Mouse (Mus musculus): ENCODE measurements around the gene Pjvk.
"Not testable (repeated sequence)": the region's sequence is repeated elsewhere in the genome, so short reads cannot be mapped to it uniquely, and the experiment has no call there.

Gene Pjvk

DNA sequence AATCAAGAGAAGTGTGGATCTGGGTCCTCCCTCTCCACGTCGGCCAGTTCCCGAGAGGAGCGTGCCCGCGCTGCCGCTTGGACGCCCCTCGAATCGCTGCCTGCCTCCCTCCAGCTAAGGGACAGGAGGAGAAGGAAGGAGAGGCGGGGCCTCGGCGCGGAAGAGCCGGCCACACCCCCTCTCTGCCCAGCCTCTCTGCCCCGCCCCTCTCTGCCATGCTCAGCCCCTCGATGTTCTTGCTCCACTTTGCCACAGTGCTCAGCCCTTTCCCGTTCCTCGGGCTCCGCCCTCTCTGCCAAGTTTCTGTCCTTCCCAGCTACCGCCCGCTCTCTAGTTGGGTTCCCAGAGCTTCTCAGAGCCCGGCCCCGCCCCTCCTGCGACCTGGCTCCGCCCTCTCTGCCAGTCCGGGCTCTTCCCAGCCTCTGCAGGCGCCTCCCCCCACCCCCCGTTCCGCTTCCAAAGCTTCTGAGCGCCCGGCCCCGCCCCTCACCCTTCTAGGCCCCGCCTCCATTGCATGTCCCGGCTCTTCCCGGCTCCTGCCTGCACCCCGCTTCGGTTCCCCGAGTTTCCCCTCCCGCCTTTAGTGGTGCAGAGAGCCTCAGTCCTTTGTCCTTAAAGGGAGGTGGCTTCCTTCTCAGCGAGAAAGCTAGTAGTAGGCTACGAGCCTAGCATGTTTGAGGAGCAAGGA lies at the start of gene Pjvk, which contains the start of gene Prkra:
TSS of gene Pjvk (plus strand) at position 594 of the 688 bp plus-strand sequence.
TSS of gene Prkra (minus strand) at position 133 of the 688 bp plus-strand sequence.
- peak; percentile 99 for DNase-seq (ENCODE audit: inconsistent age in 2 of 2, low spot score in 1 of 2)

DNA sequence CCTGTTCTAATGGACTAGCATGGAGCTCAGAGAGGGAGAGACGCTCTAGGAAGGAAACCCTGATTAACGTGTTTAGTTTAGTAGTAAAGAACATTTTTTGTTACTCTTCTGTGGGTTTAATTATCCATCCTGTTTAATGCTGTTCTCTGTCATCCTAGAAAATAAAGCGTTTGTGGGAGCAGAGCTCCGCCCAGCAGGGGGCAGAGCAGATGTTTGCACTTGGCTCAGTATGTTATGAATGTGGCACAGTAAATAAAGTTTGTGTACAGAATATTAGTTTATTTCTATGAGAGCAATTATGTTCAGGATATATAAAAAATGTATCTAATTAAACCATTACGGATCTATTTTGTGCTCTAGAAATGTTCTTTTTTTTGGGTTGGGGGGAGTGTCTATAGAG lies 49.1 kb upstream of the Pjvk start:
- peak in 1 of 2 experiments; percentile 41 for DNase-seq (ENCODE audit: inconsistent age in 2 of 2, low spot score in 1 of 2)

DNA sequence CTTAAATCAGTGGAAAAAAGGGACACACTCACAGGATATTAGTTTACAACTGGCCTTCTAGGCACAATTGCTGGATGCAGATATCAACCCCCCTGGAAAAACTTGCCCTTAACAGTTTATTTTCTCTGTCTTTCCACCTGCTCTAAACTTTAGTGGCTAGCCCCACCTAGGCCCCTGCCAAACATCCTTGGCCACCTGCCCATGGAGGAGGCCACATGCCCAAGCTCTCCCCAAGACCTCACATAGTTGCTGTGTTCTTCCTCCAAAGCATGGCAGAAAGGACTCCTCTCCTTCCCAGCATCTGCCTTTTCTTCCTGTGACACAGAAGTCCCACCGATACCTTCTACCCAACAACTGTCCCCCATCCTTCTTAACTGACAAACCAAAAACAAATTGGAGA lies 46.0 kb upstream of the Pjvk start:
- no peak for DNase-seq (ENCODE audit: inconsistent age in 2 of 2, low spot score in 1 of 2)

DNA sequence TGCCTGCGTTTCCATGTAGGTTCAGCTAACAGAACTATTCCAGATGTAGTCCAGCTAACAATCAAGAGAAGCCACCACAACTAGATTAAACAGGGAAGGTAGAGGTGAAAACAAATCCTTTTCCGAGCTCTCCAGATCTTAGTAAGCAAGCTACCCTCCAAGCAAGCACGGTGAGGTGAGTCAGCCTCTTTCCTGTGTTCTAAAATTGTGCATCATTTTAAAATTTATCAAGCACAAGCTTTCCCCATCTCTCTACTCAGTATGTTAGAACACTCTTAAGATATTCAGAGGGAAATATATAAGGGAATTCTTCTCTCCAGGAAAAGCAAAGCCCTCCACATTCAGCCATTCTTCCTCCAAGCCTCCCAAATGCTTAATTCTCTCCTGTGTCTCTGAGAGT lies 41.6 kb upstream of the Pjvk start:
- DNase-seq (ENCODE audit: inconsistent age in 2 of 2, low spot score in 1 of 2) = no peak

DNA sequence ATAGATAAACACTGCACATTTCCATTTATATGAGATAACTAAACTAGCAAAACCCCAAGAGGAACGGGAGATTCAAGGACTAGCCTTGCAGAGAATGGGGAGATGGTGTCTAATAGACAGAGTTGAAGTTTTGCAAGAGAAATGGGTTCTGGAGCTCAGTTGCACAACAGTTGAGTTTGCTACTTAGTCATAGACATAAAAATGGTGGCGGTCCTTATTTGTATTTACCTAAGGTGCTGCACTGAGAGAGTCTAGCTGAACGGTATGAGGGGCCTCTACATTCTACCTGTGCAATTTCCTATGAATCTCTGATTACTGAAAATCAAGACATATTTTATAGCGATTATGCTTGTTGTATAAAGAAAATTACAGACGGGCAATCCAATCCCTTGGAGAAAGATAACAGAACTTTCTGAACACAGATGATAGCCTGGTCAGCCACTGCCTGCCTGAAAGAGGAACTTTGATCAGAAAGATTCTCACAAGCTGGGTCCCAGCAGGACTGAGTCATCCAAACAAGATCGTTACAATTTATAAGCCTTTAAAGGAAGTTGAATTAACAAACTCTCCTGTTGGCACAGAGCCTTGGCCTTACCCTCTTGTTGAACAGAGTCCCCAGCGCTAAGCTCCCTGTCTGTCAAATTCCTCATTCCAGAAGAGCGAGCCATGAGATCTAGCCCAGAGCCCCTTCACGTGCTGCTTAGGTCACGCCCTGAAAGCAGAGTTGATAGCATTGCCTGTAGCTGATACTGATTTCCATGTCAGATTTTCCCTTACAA lies 37.8 kb upstream of the Pjvk start:
- DNase-seq (ENCODE audit: inconsistent age in 2 of 2, low spot score in 1 of 2) = peak in 1 of 2 experiments; percentile 56

DNA sequence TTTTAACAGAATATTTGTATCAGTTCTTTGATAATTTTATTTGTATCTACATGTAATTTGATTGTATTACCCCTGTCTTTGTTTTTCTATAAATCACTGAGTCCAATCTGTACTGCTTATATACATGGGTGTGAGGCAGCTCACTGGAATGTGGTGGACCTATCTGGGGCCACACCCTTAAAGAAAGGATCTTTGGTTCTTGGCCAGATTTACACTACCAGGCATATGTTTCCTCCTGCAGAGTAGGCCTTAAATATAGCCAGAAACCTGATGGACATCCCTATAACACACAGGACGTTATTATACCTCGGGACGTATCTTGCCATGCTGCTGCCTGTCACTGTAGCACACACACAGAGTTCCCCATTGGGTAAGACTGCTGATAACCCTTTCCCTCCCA lies 36.3 kb upstream of the Pjvk start:
- no peak for DNase-seq (ENCODE audit: inconsistent age in 2 of 2, low spot score in 1 of 2)

DNA sequence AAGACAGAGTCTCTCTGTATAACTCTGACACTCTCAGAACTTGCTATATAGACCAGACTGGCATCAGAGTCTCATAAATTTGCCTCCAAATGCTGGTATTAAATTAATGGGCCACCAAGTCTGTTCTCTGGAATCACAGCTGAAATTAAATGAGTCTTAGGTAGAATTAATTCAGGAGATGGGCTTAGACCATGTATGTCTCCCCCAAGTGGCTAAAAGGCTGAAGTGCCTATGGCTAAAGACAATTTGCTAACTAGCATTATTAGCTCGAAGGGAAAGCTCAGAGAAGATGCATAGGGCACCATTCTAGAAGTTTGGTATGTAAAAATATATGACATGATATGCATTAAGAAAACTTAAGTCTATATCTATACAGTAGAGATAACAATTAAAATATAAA lies 30.2 kb upstream of the Pjvk start:
- DNase-seq (ENCODE audit: inconsistent age in 2 of 2, low spot score in 1 of 2) = peak; percentile 18 to 75

DNA sequence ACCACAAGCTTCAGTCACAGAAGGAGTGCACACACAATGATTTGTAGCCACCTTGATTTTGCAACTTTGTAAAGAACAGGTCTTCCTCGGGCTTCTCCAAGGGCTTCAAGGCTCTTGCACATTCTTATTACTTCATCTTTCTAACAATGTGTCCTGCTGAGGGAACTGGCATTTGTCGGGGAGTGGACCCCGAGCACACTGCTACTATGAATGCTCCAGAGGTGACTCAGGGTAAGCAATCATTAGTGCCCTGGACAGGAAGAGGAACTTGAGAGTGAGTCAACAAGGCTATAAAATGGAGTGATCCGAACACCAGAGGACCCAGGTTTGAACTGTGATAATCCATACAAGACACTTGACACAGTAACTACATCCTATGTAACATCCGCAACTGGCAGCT lies 28.1 kb upstream of the Pjvk start:
- DNase-seq (ENCODE audit: inconsistent age in 2 of 2, low spot score in 1 of 2) = no peak

DNA sequence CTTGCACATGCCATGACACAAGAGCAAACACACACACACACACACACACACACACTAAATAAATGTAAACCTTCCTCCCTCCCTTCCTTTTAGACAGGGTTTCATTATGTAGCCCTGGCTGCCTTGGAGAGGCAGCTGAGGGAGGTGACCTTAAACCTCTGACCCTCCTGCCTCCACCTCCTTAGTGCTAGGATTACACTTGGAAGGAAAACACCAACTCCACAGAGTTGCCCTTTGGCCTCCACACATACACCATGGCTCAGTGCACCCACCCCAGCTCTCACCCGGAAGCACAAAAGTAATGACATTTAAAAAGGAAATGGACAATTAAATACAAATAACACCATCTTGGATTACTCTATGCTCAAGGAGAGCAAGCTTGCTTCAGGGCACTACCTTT lies 26.6 kb upstream of the Pjvk start:
- DNase-seq (ENCODE audit: inconsistent age in 2 of 2, low spot score in 1 of 2) = no peak

DNA sequence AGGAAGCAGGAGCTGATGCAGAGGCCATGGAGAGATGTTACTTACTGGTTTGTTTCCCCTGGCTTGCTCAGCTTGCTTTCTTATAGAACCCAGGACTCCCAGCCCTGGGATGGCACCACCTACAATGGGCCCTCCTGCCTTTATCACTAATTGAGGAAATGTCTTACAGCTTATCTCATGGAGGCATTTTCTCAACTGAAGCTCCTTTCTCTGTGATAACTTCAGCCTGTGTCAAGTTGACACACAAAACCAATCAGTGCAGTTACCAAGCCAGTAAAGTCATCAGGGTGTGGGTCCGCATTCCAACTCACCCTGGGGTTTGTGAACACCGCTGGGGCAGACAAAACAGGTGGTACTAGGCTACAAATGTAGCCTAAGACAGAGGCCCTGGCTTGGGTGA lies 26.0 kb upstream of the Pjvk start:
- DNase-seq (ENCODE audit: inconsistent age in 2 of 2, low spot score in 1 of 2) = not testable (repeated sequence)

DNA sequence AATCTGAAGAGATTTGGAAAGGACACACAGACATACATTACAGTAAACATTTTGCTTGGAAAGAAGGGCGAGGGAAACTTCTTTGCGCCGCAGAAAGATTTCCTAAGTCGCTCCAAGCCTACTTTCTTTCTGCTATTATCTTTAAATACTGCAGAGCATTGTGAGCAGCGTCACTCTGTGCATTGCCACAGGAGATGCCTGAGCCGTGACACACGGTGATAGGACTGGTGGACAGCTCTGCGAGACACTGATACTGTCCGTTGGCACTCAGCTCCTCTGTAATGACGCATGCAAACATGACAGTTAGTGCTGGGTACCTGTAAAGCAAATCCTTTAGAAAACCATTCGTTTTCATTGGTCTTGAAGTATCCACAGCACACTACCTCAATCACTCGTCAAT lies 18.0 kb upstream of the Pjvk start:
- no peak for DNase-seq (ENCODE audit: inconsistent age in 2 of 2, low spot score in 1 of 2)

DNA sequence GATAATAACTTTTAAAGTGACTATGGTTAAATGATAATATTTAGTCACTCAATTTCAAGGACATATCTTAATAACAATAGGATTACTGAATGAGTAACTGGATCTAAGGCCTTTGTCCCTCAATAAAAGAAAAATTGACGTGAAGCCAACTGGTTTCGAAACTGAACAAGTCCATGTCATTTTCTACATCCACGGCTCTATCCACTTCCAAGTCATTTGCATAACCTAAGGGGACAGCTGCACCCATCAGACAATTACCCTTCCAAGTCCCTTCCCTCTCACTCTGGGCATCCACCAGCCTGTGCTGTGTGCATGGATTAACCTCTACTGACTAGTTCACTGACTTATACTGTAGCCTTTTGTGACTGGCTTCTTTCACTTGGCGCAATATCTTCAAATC lies 16.7 kb upstream of the Pjvk start:
- DNase-seq (ENCODE audit: inconsistent age in 2 of 2, low spot score in 1 of 2) = peak in 1 of 2 experiments; percentile 52

DNA sequence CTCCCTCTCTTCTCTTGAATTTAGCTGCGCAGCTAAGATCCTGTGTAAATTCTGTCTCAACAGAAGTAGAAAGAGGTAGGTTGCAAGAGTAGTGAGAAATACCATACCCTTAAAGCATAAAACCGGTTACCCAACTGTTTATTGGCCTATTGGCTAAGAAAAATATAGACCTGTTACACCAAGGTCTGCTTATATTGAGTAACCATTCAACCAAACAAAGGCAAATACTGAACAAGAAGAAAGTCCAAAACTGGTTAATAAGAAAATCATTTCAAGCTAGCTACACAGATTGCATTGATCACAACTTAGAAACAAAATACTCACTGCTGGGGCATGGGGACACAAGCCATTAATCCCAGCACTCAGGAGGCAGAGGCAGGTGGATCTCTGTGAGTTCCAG lies 8.6 kb upstream of the Pjvk start:
- DNase-seq (ENCODE audit: inconsistent age in 2 of 2, low spot score in 1 of 2) = no peak

DNA sequence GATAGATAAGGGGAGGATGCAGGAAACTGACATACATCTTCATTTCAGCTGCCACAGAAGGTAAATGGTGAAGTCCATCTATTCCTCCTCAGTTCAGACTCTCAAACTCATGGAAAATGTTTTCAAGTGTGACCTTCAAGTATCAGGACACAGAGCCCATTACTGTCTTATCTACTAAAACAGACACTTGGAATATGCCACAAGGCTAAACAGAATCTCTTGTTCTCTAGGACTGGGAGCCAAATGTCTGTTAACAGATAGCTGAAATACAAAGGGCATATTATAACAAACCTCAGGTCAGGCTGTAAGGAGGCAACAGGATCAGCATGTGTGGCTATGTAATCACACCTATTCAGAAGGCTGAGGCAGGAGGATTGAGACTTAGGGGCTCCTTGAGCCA lies 4.5 kb upstream of the Pjvk start:
- DNase-seq (ENCODE audit: inconsistent age in 2 of 2, low spot score in 1 of 2) = no peak

DNA sequence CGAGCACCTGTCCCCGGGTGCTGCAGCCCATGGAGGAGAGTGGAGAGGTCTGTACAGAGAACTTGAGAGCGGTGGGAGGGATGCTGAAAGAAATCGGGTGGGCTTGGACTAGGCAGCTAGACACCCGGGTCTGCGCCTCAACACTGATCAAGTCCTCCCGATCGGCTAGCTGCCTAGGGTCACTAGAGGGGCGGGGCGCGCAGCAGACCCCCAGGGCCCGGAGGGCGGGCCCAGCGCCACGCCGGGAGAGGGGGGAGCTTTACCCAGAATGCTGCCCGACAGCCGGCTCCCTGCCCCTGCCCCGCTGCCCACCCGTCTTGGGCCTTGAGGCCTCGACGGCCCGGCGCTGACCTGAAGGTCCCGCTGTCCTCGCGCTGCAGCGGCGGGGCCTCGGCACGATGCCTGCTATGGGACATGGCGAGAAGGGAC lies 821 bp upstream of the Pjvk start:
- DNase-seq (ENCODE audit: inconsistent age in 2 of 2, low spot score in 1 of 2) = no peak

DNA sequence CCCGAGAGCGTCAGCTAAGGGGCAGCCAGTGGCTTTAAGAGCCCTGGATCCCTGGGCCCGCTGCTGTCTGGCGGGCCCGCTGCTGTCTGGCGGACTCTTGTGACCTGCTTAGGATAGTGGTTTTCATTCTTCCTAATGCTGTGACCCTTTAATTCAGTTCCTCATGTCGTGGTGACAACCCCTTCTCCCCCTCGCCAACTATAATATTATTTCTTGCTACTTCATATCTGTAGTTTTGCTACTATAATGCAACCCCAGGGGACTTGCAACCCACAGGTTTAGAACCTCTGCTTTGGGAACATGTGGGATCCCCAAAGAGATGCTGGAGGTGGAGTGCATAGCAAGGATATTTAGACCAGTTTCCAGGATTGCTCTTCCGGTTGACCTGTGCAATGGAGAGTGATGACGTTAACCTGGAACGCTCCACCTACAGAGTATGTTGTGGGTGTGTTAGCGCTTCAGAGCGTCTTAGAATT lies 428 bp downstream of the Pjvk start:
- peak in 1 of 2 experiments; percentile 12 for DNase-seq (ENCODE audit: inconsistent age in 2 of 2, low spot score in 1 of 2)

DNA sequence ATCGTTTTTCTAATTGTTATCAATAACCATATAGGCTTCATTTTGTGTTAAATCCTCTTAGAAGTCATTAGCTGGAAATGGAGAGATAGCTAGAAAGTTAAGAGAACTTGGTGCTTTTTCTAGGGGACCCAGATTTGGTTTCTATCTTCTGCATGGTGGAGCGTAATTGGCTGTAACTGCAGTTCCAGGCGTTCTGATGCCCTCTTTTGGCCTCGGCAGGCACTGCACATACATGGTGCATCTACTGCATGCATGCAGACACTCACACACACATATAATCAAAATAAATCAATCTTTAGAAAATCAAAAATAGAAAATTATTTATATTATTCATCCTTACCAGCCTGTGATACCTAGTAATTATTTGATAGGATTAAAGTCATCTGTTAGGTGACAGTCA lies 4.8 kb downstream of the Pjvk start:
- DNase-seq (ENCODE audit: inconsistent age in 2 of 2, low spot score in 1 of 2) = no peak

DNA sequence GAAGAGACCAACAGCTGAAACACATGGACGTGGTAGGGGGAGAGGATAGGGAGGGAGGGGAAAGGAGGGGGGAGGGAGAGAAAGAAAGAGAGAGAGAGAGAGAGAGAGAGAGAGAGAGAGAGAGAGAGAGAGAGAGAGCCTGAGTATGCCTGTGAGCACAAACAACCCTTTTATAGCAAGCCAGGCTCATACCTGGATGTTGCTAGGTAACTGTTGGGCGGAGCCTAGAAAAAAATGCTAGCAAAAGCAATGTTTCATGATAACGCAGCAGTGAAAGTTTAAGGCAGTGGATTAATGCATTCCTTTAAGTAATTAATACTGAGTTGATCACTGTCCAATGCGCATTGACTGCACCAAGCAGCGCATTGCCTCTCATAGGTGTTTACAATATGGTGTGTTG lies 6.4 kb downstream of the Pjvk start:
- DNase-seq (ENCODE audit: inconsistent age in 2 of 2, low spot score in 1 of 2) = no peak

DNA sequence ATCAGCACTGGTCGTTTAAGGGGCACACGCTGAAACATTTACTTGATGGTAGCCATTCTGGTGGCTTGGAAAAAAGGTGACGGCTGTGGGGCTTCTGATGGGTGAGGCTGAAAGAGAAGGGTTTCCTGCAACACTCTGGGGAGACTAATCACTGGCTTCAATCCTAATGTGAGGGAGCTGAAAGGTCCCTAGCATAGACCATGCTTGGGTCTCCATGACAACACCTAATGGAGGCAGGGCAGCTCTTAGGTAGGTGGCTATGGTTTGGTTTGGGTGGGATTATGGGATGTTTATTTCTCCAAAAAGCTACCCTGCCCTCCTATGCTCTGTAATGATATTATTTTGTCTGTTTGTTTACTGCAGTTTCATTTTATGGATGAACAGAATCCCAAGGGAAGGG lies 7.2 kb downstream of the Pjvk start:
- DNase-seq (ENCODE audit: inconsistent age in 2 of 2, low spot score in 1 of 2) = no peak

DNA sequence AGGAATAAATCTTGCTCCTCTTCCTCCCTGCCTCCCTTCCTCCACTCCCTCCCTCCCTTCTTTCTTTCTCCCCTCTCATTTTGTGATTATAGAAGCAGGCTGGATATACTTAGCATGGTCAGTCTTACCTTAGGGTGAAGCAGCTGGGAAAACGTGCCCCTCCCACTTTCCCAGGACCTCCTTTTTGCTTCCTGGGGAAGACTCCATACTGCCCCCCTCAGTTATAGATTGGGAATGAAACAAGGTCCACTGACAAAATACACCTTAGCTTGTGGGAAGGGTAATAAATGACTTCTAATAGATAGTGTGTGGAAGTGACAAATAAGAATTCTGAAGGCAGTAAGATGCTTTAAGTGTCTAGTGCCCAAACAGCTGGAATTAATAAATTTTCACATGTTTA lies 7.7 kb downstream of the Pjvk start:
- DNase-seq (ENCODE audit: inconsistent age in 2 of 2, low spot score in 1 of 2) = peak in 1 of 2 experiments; percentile 56

DNA sequence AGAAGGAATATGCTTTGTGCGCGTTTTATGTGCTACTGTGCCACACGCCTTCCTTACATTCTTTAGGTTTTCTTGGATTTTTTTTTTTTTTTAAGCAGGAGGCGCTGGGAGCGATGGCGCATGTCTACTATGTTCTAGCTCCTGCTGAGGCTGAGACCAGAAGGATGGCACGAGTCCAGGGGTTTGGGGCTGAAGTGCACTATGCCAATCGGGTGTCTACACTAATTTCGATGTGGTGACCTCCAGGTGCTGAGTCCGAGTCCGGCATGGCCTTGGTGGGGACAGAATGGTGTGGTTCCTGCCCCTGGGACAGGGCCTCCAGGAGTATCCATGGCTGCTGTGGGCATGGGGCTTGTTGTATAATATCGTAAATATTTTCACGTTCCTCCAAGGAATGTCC lies 10.3 kb downstream of the Pjvk start:
- DNase-seq (ENCODE audit: inconsistent age in 2 of 2, low spot score in 1 of 2) = no peak

DNA sequence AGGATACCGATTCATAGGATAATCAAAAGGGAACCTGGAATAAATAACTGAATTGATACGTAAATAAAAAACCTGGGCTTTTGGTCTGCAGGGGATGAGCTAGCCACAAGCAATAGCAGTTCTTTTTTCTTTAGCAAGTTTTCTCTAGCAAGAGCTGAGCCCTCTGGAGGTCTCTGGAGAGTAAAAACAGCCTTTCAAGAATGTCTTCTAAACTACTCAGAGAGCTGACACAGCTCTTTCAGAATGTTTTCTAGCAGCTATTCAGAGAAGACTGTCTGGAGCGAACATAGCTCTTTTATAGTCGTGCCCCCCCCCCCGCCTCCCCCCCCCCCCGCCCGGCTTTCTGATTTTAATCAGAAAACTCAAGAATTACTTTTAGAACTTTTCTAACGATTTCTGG lies 11.1 kb downstream of the Pjvk start:
- DNase-seq (ENCODE audit: inconsistent age in 2 of 2, low spot score in 1 of 2) = no peak
